In genomic region chr10:78718056-78718455, GRCm38 (mm10) we compare ENCODE assay signal across 31 mouse cellular contexts. TPM values are rescaled to one million over a fixed set of nuclear protein-coding genes. Genes with fewer than 3 reads are reported as not detected.
DNase-seq lines count a peak whose midpoint lies in the region; TF ChIP-seq lines count a peak whose summit lies in the region.
"Had no signal": no experiment of that assay in that cellular context is flagged by ENCODE, and none has a peak within 500 bp of the region (broad histone marks: within the 10 kb centered on the region; RNA-seq: fewer than 3 reads in every experiment).

TSS of gene Casp14 (minus strand) at chr10:78718294.

- no peaks in the 10 kb centered on the region for H3K36me3 ChIP-seq in small intestine, adult 2 months (ENCODE audit: control insufficient read depth, insufficient read depth, low read length)
- H3K36me3 ChIP-seq: forebrain, embryonic 12.5 days; hindbrain, embryonic 15.5 days had no signal

- H3K4me3 ChIP-seq in embryonic fibroblast, embryonic 13.5 days (ENCODE audit: insufficient read depth, low read length): no peak within 1 kb of the TSS
- H3K4me3 ChIP-seq in small intestine, adult 2 months (ENCODE audit: low read depth, low read length): peak within 1 kb of the TSS; percentile 8; the same call in 1 of the 2 replicates
- H3K4me3 ChIP-seq: erythroblast, embryonic 14.5 days; forebrain, embryonic 12.5 days; hindbrain, embryonic 15.5 days; left cerebral cortex, adult 2 months had no signal

- no peak for TF ChIP-seq CTCF in embryonic fibroblast, embryonic 13.5 days (IDR thresholded peaks at IDR 0.05; ENCODE audit: borderline replicate concordance, insufficient read depth, low read length)
- TF ChIP-seq CTCF in small intestine, adult 2 months (IDR thresholded peaks at IDR 0.05; ENCODE audit: extremely low read depth, insufficient read length, insufficient replicate concordance, low read depth, low read length): no peak

- H3K27me3 ChIP-seq in small intestine, adult 2 months (ENCODE audit: control insufficient read depth, insufficient read depth, low read length): no peaks in the 10 kb centered on the region
- H3K27me3 ChIP-seq: forebrain, embryonic 12.5 days; hindbrain, embryonic 15.5 days had no signal

- H3K4me1 ChIP-seq in embryonic fibroblast, embryonic 13.5 days (ENCODE audit: control insufficient read depth, insufficient read depth, low read length): peaks cover 23% of the 10 kb centered on the region
- no peaks in the 10 kb centered on the region for H3K4me1 ChIP-seq in small intestine, adult 2 months (ENCODE audit: control insufficient read depth, insufficient read depth, insufficient read length, low read length)
- H3K4me1 ChIP-seq: forebrain, embryonic 12.5 days; hindbrain, embryonic 15.5 days had no signal

- 10% methylated on average over 11 of the region's 11 CpGs for WGBS in small intestine, adult 2 months

- H3K27ac ChIP-seq in embryonic fibroblast, embryonic 13.5 days (ENCODE audit: insufficient read depth, low read length): peak within 1 kb of the TSS; percentile 48; the same call in 1 of the 2 replicates
- H3K27ac ChIP-seq in small intestine, adult 2 months (ENCODE audit: insufficient read depth, low read depth, low read length): no peak within 1 kb of the TSS
- H3K27ac ChIP-seq: forebrain, embryonic 12.5 days; hindbrain, embryonic 15.5 days; left cerebral cortex, adult 2 months had no signal

- peak; percentile 25 for DNase-seq in urinary bladder, adult 2 months (ENCODE audit: low spot score)
- DNase-seq in urinary bladder, postnatal 10 days (ENCODE audit: low spot score): no peak
- no peak for DNase-seq in ovary, postnatal 10 days (ENCODE audit: low spot score)
- DNase-seq in cerebellum, adult 11-12 months: no peak
- no peak for DNase-seq in spleen, adult 12 weeks (ENCODE audit: low spot score)
- DNase-seq: adrenal gland, postnatal 10 days; B cell, adult 2 months; cerebellum, adult 2 months; cerebellum, postnatal 25 days; embryo, embryonic 11 days; gastrocnemius, postnatal 36 days; heart, postnatal 4 days; lung, adult 18-20 months; lung, postnatal 14 days; right cerebral cortex, adult 18-20 months; right cerebral cortex, postnatal 4 days; thymus, postnatal 14 days had no signal

- no peak for TF ChIP-seq POLR2A in embryonic fibroblast, embryonic 13.5 days (IDR thresholded peaks at IDR 0.05; ENCODE audit: low read depth, low read length)
- no peak for TF ChIP-seq POLR2A in small intestine, adult 2 months (IDR thresholded peaks at IDR 0.05; ENCODE audit: low read depth, low read length)

RNA-seq across cellular contexts. Expression of gene Casp14, which starts in this region (rescaled TPM):
- polyA plus RNA-seq in urinary bladder, adult 2 months (2012; rRNA removed): 0.09 TPM in 1 of 2 replicates, not detected in the other
- polyA plus RNA-seq in embryonic fibroblast, embryonic 13.5 days (2011; ENCODE audit: insufficient read length, low read depth, missing spikeins): 0.35 and 0.63 TPM in 2 replicates
- not detected in 2 replicates for polyA plus RNA-seq in small intestine, adult 2 months (2012; rRNA removed)
- polyA plus RNA-seq: activated CD4-positive, CD25-positive, alpha-beta regulatory T cell, adult 4 months; cerebellum, adult 2 months; forebrain, embryonic 12.5 days; heart, embryonic 16.5 days; hindbrain, embryonic 15.5 days; kidney, embryonic 16.5 days; liver, embryonic 11.5 days; midbrain, embryonic 11.5 days; midbrain, postnatal 0 days; neural tube, embryonic 14.5 days; testis, adult 2 months had no signal

Comparison
In these comparisons a context has a peak if more than half of its experiments do, and no peak if none do; other contexts are left out.
1. Peak in DNase-seq in urinary bladder, adult 2 months; RNA of the gene not detected or under 1 TPM.